Mouse (Mus musculus) lung, embryonic 14.5 days (tissue): ENCODE measurements around the gene Gucd1. TPM values are rescaled to one million over a fixed set of nuclear protein-coding genes. Genes with fewer than 3 reads are reported as not detected.

Experiments used
- ATAC-seq: fragments of 200-750 bp; cut with Nextera tagmentation; 2 replicates; pipeline ENCODE4 v1.8.0; 2017; ENCODE audit warnings: mild to moderate bottlenecking, moderate TSS enrichment, moderate library complexity; ENCODE audit not compliant: insufficient read depth
- DNase-seq: peaks from one replicate; pipeline ENCODE4 v3.0.0-alpha.2; 2015
- H3K27ac ChIP-seq: fragments of 300-500 bp; sonication (generic); 2 replicates; pipeline ENCODE4 v1.5.1; 2014; ENCODE audit warnings: low read depth, mild to moderate bottlenecking, moderate library complexity
- H3K27me3 ChIP-seq: fragments of 300-500 bp; sonication (generic); 2 replicates; pipeline ENCODE4 v1.6.1; 2014; ENCODE audit warnings: low read length, control low read depth; ENCODE audit not compliant: insufficient read depth
- H3K36me3 ChIP-seq: fragments of 300-500 bp; sonication (generic); 2 replicates; pipeline ENCODE4 v1.6.1; 2014; ENCODE audit warnings: control low read depth; ENCODE audit not compliant: insufficient read depth
- H3K4me1 ChIP-seq: fragments of 300-500 bp; sonication (generic); 2 replicates; pipeline ENCODE4 v1.6.1; 2014; ENCODE audit warnings: antibody characterized with exemption, control low read depth; ENCODE audit not compliant: insufficient read depth
- H3K4me2 ChIP-seq: fragments of 300-500 bp; sonication (generic); 2 replicates; pipeline ENCODE4 v1.6.1; 2014; ENCODE audit warnings: mild to moderate bottlenecking
- H3K4me3 ChIP-seq: fragments of 300-500 bp; sonication (generic); 2 replicates; pipeline ENCODE4 v1.5.1; 2014; ENCODE audit warnings: low read depth, low read length
- H3K9ac ChIP-seq: fragments of 300-500 bp; sonication (generic); 2 replicates; pipeline ENCODE4 v1.6.1; 2014
- H3K9me3 ChIP-seq: fragments of 300-500 bp; sonication (generic); 2 replicates; pipeline ENCODE4 v1.6.1; 2016; ENCODE audit warnings: low read depth, low read length, control low read depth
- CTCF ChIP-seq: IDR thresholded peaks from 2 replicates; pipeline ENCODE4 v1.5.1; 2016; ENCODE audit warnings: antibody characterized with exemption, low read depth
- WGBS: fragments of 180-500 bp; shearing (Covaris S2); extraction: QIAGEN DNeasy Blood & Tissue Kit; methylation state at CpG from one replicate; pipeline ENCODE4 v1.1.7; 2014; 5-methylcytosine and 5-hydroxymethylcytosine counted together
- polyA plus RNA-seq: library from polyadenylated mRNA; unstranded; fragments of >200 nt; fragmentation: Nextera tagmentation; extraction: Ambion mirVana; gene quantifications from 2 replicates; pipeline ENCODE4 v1.2.1, GENCODE M21; 2014

Gucd1 gene
- polyA plus RNA-seq, 1 experiment from 2014 or later = 32.6 TPM

- Histone ChIP-seq H3K4me3 (no peak overlapping the region), H3K9ac (no peak overlapping the region), H3K27me3 (no peaks in the 10 kb centered on the region), H3K27ac (no peak overlapping the region), H3K4me1 (no peaks in the 10 kb centered on the region), H3K9me3 (no peaks in the 10 kb centered on the region), H3K36me3 (no peaks in the 10 kb centered on the region), H3K4me2 (no peak overlapping the region)
- ATAC-seq (0 out of 2 replicates have a peak, but pooled peaks have one; percentile 5), DNase-seq (no peak)
- WGBS = 89% methylated on average over 1 of the region's 1 CpGs
- TF ChIP-seq CTCF = no peak
Measured at GRCm38 (mm10) chr10:75437284-75437683, 80.5 kb downstream of the Gucd1 start.

DNA sequence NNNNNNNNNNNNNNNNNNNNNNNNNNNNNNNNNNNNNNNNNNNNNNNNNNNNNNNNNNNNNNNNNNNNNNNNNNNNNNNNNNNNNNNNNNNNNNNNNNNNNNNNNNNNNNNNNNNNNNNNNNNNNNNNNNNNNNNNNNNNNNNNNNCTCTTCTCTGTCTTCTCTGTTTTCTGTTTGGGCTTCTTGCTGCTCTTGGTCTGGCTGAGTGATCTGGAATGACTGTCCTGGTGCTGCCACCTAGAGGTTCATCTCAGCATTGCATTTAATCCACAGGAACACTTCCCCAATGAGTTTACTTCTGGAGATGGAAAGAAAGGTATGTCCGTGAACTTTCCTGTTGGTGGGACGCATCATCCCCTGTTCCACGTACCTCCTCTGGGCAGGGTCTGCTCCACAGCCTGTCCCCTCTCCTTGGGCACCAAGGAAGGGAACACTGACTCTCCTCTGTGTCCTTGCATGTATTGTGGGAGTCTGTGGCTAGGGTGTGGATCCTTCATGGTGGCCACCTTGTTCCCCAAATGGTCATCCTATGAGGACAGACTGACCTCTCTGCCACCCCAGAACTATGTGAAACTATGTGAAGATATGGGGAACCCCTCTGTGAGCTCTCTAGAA, 81.1 kb downstream of the Gucd1 start:
- H3K36me3 ChIP-seq = no peaks in the 10 kb centered on the region

GRCm38 (mm10) chr10:75430633-75431032, 87.1 kb downstream of the Gucd1 start:
- H3K9me3 ChIP-seq = peaks cover 4% of the 10 kb centered on the region; the same call in 1 of the 2 replicates
- H3K36me3 ChIP-seq = no peaks in the 10 kb centered on the region
- 87% methylated on average over 6 of the region's 6 CpGs for WGBS
- ATAC-seq (no peak), DNase-seq (no peak)
- no peak overlapping the region for H3K27ac ChIP-seq
- H3K27me3 ChIP-seq = no peaks in the 10 kb centered on the region
- TF ChIP-seq CTCF = no peak
- H3K4me3 ChIP-seq = no peak overlapping the region
- H3K9ac ChIP-seq = no peak overlapping the region
- no peaks in the 10 kb centered on the region for H3K4me1 ChIP-seq
- no peak overlapping the region for H3K4me2 ChIP-seq

More for the DNA sequence above, 81.1 kb downstream of the Gucd1 start:
- ATAC-seq (peak; percentile 38; the same call in 1 of the 2 replicates), DNase-seq (peak; percentile 94)
- Histone ChIP-seq H3K27me3 (no peaks in the 10 kb centered on the region), H3K4me2 (no peak overlapping the region), H3K4me1 (no peaks in the 10 kb centered on the region), H3K9me3 (peaks cover 2% of the 10 kb centered on the region; the same call in 1 of the 2 replicates), H3K4me3 (no peak overlapping the region), H3K27ac (no peak overlapping the region), H3K9ac (no peak overlapping the region)
- 2% methylated on average over 3 of the region's 3 CpGs for WGBS
- TF ChIP-seq CTCF = peak; percentile 94

GRCm38 (mm10) chr10:75430147-75430537, 87.6 kb downstream of the Gucd1 start:
- WGBS = 93% methylated on average over 5 of the region's 5 CpGs
- DNase-seq (no peak), ATAC-seq (no peak)
- H3K4me1 ChIP-seq = no peaks in the 10 kb centered on the region
- no peak overlapping the region for H3K9ac ChIP-seq
- no peak overlapping the region for H3K27ac ChIP-seq
- TF ChIP-seq CTCF = no peak
- H3K4me3 ChIP-seq = no peak overlapping the region
- peaks cover 4% of the 10 kb centered on the region; the same call in 1 of the 2 replicates for H3K9me3 ChIP-seq
- H3K27me3 ChIP-seq = no peaks in the 10 kb centered on the region
- no peak overlapping the region for H3K4me2 ChIP-seq
- no peaks in the 10 kb centered on the region for H3K36me3 ChIP-seq

DNA sequence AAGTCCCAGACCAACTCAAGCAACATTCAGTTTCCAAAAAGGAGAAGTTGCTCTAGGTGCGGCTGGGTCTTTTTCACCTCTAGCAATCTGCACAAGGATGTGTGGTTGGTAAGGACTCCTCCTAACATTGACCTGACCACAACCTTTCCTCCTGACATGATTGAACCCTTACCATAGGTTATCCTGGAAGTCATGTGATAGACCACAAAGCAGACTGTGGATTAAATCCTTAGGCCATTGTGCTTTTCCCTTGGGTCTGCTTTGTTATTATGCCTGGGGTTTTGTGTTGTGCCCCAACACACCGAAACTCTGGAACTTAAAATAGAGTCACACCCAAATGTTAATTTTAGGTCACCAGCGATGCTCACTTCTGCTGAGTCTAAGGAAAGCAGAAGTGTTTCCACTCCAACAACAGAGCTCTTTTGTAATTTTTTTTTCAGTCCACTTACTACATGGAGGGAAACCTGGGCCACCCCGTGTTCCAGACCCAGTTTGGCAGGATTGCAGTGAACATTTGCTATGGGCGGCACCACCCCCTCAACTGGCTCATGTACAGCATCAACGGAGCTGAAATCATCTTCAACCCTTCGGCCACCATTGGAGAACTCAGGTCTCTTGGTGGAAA, 88.1 kb downstream of the Gucd1 start:
- peaks cover 4% of the 10 kb centered on the region; the same call in 1 of the 2 replicates for H3K9me3 ChIP-seq

DNA sequence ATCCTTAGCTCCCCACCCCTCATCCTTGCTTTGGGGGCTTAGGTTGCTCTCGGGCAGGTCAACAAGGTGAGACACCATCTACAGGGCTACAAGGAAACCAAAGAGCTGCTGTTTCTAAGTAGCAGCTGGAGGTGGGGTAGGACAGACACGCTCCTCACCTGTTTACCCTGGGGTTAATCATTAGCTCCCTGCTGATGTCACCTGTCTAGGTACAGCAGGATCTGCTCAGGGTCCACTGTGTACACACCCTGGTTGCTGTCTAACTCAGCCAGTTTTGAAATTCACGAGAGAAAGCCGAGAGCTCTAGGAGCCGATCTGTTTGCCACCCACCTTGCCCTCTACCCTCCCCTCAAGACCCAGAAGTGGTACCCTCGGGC, 88.8 kb downstream of the Gucd1 start:
- DNase-seq (peak; percentile 51), ATAC-seq (peak; percentile 91)
- Histone ChIP-seq H3K4me2 (no peak overlapping the region), H3K9ac (no peak overlapping the region), H3K4me1 (no peaks in the 10 kb centered on the region), H3K9me3 (peaks cover 4% of the 10 kb centered on the region; the same call in 1 of the 2 replicates), H3K4me3 (no peak overlapping the region), H3K36me3 (no peaks in the 10 kb centered on the region), H3K27ac (no peak overlapping the region), H3K27me3 (no peaks in the 10 kb centered on the region)
- 64% methylated on average over 6 of the region's 6 CpGs for WGBS
- TF ChIP-seq CTCF = no peak

More for the DNA sequence above, 88.1 kb downstream of the Gucd1 start:
- H3K27ac ChIP-seq = no peak overlapping the region
- DNase-seq (no peak), ATAC-seq (no peak)
- WGBS = 78% methylated on average over 7 of the region's 7 CpGs
- H3K4me1 ChIP-seq = no peaks in the 10 kb centered on the region
- no peak overlapping the region for H3K4me2 ChIP-seq
- no peaks in the 10 kb centered on the region for H3K36me3 ChIP-seq
- no peak for TF ChIP-seq CTCF
- H3K27me3 ChIP-seq = no peaks in the 10 kb centered on the region
- no peak overlapping the region for H3K9ac ChIP-seq
- no peak overlapping the region for H3K4me3 ChIP-seq
